Mouse (Mus musculus) frontal cortex, adult 2 months (tissue): ENCODE data around the gene Cerk. TPM values are rescaled to one million over a fixed set of nuclear protein-coding genes. Genes with fewer than 3 reads are reported as not detected.
"Not testable (repeated sequence)": the region's sequence is repeated elsewhere in the genome, so short reads cannot be mapped to it uniquely, and the experiment has no call there.

ENCODE experiments used
- DNase-seq, 2 experiments: peaks; one replicate each; pipeline ENCODE4 v3.0.0; 2022; ENCODE audit warnings: low spot score in 1 of 2; ENCODE audit errors: extremely low spot score in 1 of 2
- polyA plus RNA-seq: library from polyadenylated mRNA; depleted of rRNA; stranded (reverse); fragments of >200 nt; gene quantifications from 2 replicates; pipeline ENCODE4 v1.2.3, GENCODE M21; 2012

The Cerk gene
- polyA plus RNA-seq, 1 experiment: 50.2 TPM

DNA sequence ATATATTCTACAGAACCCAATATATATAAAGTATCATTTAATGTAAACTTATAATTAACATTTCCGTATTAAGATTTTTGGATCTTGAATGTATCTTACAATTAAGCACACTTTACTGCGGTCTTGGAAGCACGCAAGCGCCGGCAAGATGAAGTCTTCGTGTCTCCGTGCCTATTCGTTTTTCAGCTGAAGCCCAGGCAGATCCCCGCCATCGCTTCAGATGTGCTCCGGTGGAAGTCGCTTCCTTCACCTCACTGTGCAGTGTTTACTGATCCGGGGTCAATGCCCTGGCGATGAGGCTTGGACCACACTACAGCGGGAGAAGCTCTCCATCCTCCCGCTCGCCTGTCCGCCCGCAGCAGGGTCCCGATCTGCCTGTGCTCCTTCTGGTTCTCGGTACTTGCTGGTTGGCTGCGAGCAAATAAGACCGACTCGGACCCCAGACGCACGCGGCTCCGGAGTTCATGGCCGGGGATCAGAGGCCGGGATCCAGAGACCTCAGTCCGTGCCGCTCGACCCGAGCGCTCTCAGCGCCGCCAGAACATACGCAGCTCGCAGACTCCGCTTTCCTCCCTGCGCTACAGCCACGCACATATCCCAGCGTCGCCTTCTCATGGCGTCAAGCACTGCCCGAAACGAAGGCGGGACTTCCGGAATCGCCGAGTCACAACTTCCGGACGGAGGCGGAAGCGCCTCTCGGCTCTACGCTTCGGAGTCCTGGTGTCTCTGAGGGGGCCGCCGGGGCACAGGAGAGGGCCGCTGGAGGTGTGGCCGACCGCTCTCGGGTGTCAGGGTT lies 28.0 kb upstream of the Cerk start, which contains the start of gene Tbc1d22a:
TSS of gene Tbc1d22a (plus strand) at position 707 of the 796 bp plus-strand sequence.
- DNase-seq: peak; percentile 84 to 95

DNA sequence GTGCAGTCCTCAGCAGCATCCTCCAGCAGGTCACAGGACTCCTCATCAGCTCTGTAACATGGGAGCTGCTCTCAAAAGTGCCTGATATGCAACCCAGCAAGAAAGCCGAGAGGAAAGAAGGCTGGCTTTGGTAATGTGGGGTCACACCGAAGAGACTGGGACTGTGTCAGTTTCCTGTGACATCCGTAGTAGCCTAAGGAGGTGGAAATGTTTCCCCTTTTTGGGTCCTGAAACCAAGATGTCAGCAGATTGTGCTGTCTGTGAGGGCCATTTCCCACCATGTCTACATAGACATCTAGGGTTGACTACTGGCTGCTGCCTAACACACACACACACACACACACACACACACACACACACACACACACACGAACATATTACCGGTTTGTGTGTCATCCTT lies 26.3 kb upstream of the Cerk start:
- DNase-seq: not testable (repeated sequence)

DNA sequence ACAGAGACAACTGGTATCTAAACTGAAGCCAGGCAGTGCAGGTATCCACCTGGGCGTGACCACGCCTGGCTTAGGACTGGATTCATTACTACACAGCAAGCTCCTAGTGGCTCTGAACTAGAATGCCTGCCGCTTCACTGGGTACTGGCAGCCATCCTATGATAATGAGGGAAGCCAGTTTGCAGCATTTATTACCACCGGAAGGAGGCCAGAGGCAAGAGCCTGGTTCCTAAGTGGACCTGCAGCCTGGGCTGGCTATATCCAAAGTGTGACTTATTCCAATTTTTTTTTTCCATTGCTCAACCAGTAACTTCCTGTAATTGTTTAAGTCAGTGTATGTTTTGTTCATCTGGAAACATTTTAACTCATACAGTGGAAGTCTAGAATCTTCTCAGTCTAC lies 20.4 kb upstream of the Cerk start:
- DNase-seq: no peak

DNA sequence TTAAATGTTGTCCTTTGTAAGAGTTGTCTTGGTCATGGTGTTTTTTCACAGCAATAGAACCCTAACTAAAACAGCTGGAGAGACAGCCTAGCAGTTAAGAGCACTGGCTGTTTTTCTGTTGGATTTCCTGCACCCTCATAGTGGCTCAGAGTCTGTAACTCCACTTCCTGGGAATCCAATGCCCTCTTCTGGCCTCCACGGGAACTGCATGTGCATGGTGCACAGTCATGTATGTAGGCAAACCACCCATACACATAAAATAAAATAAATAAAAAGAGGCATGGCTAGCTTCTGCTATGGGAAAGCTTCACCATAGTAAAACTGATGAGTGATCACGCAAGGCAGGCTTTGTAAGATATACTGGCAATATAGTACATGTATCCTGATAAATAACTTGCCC lies 19.4 kb upstream of the Cerk start:
- DNase-seq: peak in 1 of 2 experiments; percentile 58

DNA sequence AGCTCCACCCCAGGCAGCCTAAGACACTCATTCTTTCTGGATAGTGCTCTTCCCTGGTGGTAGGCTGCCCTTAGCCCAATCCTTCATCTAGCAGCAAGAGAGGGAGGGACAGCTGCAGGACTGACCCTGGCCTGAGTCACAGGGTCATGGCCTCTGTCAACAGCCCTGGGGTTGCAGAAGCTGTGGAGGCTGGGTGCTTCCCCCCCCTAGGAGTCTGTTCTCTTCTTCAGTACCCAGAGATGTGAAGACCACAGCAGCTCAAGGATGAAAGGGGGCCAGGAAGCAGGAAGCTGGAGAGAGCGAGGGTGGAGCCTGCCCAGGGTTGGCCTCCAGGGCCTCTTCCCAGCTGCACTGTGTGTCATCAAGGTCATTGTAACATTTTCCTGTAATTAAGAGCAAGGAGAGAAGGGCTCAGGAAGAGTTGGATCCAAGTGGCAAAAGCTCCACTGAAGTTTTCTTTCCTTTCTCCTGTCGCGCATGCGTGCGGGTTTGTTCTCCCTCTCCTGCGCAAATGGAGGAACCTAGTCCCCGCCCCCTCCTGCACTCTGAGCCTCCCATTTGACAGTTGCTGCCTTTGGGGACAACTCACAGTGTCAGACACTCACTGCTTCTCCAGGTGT lies 18.1 kb upstream of the Cerk start:
- no peak for DNase-seq

DNA sequence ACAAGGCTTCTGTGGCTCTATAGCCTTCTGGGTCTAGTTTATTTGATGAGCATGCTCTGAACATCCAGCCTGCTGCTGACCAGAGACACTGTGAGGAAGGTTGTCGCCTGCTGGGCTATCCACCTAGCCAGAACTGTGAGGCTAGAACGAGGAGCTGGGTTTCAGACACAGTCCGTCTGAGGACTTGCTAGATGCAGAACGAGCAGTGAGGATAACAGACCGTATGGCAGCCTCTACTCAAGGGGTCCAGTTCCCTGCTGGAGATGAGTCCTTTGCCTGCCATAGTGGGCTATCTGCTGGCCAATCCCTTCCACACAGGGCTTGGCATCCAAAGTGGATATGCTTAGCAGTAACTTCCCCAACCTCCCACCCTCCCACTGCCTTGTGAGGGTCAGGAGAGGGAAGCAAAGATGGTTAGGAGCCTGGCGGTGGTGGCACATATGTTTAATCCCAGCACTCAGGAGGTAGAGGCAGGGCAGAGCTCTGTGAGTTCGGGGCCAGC lies 17.4 kb upstream of the Cerk start:
- no peak for DNase-seq

DNA sequence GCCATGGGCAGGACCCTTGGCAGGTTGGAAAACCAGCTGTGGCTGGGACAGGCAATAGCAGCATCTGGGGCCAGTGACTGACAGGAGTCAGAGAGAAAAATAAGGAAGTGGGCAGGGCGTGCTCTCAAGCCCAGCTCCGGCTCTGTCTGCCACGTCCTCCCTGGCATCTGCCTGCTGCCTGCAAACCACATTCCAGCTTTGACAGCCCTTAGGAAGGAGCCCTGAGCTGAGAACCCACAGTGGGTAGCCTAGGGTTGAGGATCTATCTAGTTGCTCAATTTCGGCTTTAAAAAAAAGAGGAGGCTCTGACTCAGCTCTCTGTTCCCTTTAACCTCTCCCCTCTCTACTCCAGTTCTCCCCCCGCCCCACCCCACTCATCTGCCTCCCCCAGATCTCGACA lies 16.7 kb upstream of the Cerk start:
- DNase-seq: no peak

DNA sequence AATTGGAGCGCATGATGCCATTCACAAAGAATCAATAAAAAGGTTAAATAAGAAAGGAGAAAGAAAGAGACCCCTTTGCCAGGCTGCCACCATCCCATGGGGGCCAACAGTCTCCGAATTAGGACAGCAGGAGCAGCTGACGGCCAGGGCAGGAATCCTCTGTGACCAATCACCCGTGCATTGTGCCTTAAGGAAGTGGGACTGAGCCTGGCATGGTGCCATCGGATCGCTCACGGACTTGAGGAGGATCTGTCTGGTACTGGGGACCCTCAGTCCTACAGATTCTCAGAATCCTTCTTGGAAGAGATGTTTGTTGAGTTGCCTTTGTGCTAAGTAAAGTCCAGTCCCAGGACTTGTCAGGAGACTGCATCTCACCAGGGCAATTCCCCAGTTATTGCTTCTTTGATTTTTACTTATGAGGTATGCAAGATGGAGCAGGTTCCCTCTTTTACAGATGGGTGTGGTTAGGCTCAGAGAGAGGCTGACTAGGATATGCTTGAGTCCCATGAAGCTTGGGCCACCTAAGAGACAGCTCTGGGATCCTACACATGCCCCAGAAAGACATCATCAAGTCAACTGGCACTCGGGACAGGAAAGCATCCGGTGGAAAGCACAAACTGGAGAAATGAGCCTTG lies 15.9 kb upstream of the Cerk start:
- DNase-seq: no peak

DNA sequence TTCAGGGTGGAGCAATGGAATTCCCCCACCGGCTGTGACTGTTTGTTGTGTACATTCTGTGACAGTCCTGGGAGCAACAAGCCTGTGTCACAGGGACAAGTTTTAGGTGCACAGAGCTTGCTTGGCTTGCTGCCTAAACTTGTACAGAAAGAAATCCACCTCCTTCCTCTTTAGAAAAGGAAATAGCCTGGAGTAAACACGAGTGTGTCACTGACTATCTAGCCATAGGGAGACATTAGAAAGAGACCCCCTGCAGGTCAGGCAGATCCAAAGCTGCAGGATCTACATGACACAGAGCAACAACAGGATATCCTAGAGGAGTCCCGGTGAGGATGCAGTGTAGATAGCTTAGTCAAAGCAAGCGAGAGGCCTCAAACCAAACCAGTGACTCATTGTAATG lies 15.2 kb upstream of the Cerk start:
- DNase-seq: no peak

DNA sequence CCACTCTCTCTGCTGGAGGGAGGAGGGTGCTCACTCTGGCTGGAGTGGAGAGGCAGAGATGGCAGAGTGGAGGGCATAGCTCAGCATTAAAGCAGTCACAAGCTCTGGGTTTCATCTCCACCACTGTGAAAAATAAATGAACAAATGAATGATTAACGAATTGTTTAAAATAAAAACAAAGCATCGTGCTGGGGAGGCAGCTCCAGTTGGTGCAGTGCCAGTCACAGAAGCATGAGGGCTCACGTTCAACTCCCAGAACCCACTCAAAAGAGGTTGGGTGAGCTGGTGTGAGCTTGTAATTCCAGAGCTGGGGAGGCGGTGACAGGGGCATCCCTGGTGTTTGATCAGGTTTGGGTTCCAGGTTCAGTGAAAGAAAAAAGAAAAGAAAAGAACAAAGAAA lies 14.2 kb upstream of the Cerk start:
- no peak for DNase-seq

DNA sequence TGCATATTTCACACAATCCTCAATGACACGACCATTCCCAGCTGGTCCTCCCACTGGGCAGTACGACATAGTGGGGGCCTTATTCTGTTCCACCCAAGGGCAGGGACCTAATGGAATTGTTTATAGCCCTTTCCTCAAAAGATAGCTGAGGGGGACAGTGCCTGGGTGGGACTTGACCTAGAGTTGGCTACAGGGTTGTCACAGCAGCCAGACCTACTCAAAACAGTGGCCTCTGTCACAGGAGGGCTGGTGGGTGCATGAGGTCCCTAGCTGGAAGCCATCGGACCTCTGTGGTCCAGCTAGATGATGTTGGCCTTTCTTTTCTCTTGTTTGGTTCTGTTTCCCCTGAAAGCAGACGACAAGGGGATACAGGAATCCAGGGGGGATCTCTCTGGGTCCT lies 13.5 kb upstream of the Cerk start:
- no peak for DNase-seq

DNA sequence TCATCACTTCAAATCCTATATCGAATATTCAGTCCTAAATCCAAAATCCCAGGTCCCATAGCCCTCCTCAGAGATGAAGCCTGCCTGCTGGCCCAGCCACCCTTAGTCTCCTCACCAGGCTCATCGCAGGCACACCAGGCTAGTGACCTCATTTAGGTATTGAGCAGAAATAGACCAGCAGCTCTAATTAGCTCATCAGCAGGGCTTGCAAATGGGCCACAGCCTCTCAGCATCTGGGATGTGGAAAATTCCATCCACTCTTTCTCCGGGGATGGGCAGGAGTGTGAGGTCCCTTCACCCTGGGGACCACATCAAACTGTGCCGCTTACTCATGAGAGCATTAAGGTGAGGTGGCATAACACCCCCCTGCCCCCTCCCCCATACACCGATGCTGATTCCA lies 13.1 kb upstream of the Cerk start:
- DNase-seq: peak in 1 of 2 experiments; percentile 53

DNA sequence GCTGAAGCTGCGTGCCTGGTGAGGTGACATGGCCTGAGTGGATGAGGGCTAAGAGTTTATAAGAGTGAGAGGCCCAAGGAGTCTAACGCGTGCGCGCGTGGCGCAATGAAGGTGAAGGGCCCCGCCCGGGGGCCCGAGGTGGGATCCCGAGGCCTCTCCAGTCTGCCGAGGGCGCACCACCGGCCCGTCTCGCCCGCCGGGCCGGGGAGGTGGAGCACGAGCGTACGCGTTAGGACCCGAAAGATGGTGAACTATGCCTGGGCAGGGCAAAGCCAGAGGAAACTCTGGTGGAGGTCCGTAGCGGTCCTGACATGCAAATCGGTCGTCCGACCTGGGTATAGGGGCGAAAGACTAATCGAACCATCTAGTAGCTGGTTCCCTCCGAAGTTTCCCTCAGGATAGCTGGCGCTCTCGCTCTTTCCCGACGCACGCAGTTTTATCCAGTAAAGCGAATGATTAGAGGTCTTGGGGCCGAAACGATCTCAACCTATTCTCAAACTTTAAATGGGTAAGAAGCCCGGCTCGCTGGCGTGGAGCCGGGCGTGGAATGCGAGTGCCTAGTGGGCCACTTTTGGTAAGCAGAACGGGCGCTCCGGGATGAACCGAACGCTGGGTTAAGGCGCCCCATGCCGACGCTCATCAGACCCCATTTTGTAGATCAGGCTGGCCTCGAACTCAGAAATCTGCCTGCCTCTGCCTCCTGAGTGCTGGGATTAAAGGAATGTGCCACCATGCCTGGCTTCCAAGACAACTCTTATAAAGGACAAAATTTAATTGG lies 8.9 kb upstream of the Cerk start:
- not testable (repeated sequence) for DNase-seq

DNA sequence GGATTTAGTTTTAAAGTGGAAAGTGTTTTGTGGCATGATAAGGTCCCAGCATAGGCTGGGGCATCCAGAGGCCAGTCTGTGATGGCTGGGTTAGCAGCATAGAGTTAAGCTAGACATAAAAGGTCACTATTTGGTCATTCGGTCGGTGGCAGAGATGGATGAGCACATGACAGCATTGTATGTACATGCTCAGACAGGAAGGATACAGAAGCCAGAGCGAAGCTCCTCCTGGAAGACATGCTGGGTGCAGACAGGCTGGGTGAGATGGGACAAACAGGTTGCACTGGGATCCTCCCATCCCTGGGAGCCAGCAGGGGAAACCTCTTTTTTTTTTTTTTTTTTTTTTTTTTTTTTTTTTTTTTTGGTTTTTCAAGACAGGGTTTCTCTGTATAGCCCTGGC lies 6.0 kb upstream of the Cerk start:
- DNase-seq: no peak

DNA sequence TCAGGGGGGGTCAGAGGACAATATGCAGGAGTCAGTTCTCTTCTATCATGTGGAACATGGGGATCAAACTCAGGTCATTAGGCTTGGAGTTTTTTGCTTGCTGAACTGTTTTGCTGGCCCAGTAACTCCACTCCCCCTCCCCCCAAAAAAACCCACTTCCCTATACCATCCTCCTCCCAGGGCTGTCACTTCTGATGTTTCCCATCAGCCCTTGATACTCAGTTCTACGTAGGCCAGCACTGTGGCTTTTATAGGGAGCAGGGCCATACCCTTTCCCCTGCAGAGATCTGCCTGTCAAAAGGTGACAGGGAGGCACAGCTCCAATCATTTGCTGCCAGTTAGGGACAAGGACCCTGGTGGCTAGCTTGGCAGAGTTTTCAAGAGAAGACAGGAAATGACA lies 5.6 kb upstream of the Cerk start:
- no peak for DNase-seq

DNA sequence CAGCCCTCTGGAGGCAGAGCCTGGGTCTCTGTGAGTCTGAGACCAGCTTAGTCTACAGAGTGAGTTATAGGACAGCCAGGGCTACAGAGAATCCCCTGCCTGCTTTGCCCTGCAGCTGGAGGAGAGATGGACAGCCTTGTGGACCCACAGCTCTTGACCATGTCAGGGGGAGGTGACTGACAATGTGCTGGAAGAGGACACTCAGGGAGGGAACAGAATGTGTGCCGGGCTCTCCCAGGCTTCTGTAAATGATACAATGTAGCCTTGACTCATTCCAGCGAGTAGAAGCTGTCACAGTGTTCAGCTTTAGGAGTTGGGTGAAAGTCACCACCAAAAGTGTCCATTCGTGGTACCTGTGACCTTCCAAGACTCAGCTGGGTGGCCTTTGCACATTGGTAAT lies 4.4 kb upstream of the Cerk start:
- no peak for DNase-seq

DNA sequence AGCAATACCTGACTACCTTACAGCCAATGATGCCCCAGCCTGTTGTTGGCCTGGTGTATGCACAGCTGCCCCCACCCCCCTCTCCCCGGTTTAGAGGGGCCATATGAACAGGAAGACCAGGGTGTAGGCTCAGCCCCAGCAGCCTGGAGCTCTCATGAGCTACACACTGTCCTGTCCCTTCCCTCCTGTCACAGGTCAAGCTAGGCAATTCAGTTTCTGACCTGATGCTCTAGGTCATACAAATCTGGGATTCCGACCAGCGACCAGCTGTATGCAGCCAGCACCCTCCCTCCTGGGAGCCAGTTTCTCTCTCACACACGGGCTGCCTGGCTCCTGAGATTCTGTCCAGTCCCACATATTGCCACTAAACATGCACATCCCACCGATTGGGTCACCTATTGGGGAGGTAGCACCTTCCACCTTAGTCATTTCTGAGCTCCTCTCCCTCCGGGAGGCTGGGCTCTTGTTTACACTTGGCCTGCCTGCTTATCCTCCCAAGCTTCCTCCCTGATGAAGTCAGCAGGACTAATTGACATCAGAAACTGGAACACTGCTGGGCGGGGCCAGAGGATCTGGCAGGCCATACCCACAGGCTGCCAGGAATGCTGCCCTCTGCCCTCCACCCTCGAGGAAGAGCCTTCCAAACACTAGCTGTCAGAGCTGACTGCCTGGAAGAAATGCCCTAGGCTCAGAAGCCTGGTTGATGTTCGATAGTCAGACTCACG lies 3.0 kb upstream of the Cerk start:
- DNase-seq: peak in 1 of 2 experiments; percentile 63

DNA sequence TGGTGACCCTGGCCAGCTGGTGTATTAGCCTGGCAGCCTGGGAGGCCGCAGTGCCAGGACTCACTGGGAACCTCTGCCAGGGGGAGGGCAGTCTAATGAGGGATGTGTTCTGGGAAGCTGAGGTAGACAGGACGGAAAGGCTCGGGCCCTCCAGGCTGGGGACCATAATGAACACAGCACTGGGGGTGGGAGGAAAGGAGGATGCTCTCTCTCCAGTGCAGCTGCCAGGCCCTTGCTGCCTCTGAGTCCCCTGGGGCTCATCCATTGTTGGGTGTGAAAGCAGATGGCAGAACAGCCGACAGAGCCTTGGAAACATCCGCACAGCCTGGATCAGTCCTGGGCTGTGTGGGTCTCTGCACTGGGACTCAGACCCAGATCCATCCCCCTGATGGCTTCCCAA lies 2.2 kb upstream of the Cerk start:
- no peak for DNase-seq

DNA sequence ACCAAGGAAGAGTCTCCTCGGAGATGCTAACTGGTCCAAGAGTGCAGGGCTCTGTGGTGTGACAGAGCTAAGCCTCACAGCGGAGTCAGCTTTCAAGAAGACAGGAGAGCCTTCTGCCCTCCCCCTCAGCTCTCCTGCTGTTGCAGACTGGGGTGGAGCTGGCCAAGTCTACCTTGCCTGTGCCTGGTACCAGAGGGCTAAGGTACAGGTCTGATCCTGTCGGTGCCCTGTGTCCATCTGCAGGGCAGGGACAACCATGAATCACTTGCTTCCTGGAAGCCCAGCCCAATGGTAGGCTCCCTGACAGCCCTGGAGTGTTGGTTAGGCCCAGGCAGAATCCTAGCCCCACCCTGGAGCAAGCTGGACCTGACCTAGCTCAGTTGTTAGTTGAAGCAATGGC lies 745 bp upstream of the Cerk start:
- DNase-seq: no peak
